Mouse (Mus musculus): ENCODE data around the gene Pbld1. TPM values are rescaled to one million over a fixed set of nuclear protein-coding genes. Genes with fewer than 3 reads are reported as not detected.
A peak's percentile ranks its signal among the peaks of the same experiment; 100 is the strongest.

Pbld1 gene
- total and polyA plus RNA-seq, 2 experiments from 2014 or later: 0.70 TPM; not detected in 1

GRCm38 (mm10) chr10:63099521-63099920 lies 39.6 kb downstream of the Pbld1 start, which contains the start of gene Atoh7:
Gene Atoh7, plus strand, starts transcription at chr10:63099651.
- Histone ChIP-seq H3K4me1 (ENCODE audit: control insufficient read depth, insufficient read depth) (no peaks in the 10 kb centered on the region; the same call in 1 of the 2 replicates), H3K9ac (replicated peaks; ENCODE audit: low read depth, low read length) (peak within 1 kb of the TSS; percentile 54), H3K4me2 (ENCODE audit: low read depth, low read length) (peak within 1 kb of the TSS; percentile 70), H3K4me3 (ENCODE audit: low read depth, low read length) (peak within 1 kb of the TSS; percentile 46), H3K27ac (ENCODE audit: low read depth) (no peak within 1 kb of the TSS), H3K36me3 (replicated peaks; ENCODE audit: control insufficient read depth, insufficient read depth, low read length) (no peaks in the 10 kb centered on the region), H3K9me3 (replicated peaks; ENCODE audit: control insufficient read depth, low read length) (no peaks in the 10 kb centered on the region), H3K27me3 (ENCODE audit: control insufficient read depth, insufficient read depth, low read length) (peaks cover 36% of the 10 kb centered on the region)
- no peak for DNase-seq (ENCODE audit: low spot score)
- TF ChIP-seq CTCF (IDR thresholded peaks at IDR 0.05; ENCODE audit: low read depth) (no peak), EP300 (IDR thresholded peaks at IDR 0.05; ENCODE audit: low read depth) (no peak)
- WGBS: 12% methylated on average over 16 of the region's 16 CpGs
- ATAC-seq (ENCODE audit: insufficient read depth, low read depth): no peak

- no peak for TF ChIP-seq CTCF (IDR thresholded peaks at IDR 0.05; ENCODE audit: low read depth)
- Histone ChIP-seq H3K4me1 (ENCODE audit: control insufficient read depth, insufficient read depth) (no peaks in the 10 kb centered on the region; the same call in 1 of the 2 replicates), H3K9me3 (replicated peaks; ENCODE audit: control insufficient read depth, low read length) (no peaks in the 10 kb centered on the region), H3K27ac (ENCODE audit: low read depth) (no peak overlapping the region), H3K4me3 (ENCODE audit: low read depth, low read length) (peak overlapping the region; percentile 46), H3K36me3 (replicated peaks; ENCODE audit: control insufficient read depth, insufficient read depth, low read length) (no peaks in the 10 kb centered on the region), H3K27me3 (ENCODE audit: control insufficient read depth, insufficient read depth, low read length) (peaks cover 36% of the 10 kb centered on the region), H3K9ac (replicated peaks; ENCODE audit: low read depth, low read length) (peak overlapping the region; percentile 54), H3K4me2 (ENCODE audit: low read depth, low read length) (peak overlapping the region; percentile 70)
- peak; percentile 26 for DNase-seq (ENCODE audit: low spot score)
- WGBS: under 1% methylated on average over 62 of the region's 62 CpGs
- peak; percentile 83 for ATAC-seq (ENCODE audit: insufficient read depth, low read depth)
Observed at GRCm38 (mm10) chr10:63099941-63100562, 40.1 kb downstream of the Pbld1 start.

- TF ChIP-seq CTCF (IDR thresholded peaks at IDR 0.05; ENCODE audit: low read depth) (no peak), EP300 (IDR thresholded peaks at IDR 0.05; ENCODE audit: low read depth) (no peak)
- H3K27me3 ChIP-seq (ENCODE audit: control insufficient read depth, insufficient read depth, low read length): peaks cover 36% of the 10 kb centered on the region
- no peaks in the 10 kb centered on the region for H3K9me3 ChIP-seq (replicated peaks; ENCODE audit: control insufficient read depth, low read length)
- H3K4me3 ChIP-seq (ENCODE audit: low read depth, low read length): peak overlapping the region; percentile 46
- H3K9ac ChIP-seq (replicated peaks; ENCODE audit: low read depth, low read length): peak overlapping the region; percentile 54
- WGBS: 23% methylated on average over 9 of the region's 9 CpGs
- no peak overlapping the region for H3K27ac ChIP-seq (ENCODE audit: low read depth)
- H3K4me1 ChIP-seq (ENCODE audit: control insufficient read depth, insufficient read depth): no peaks in the 10 kb centered on the region; the same call in 1 of the 2 replicates
- DNase-seq (ENCODE audit: low spot score) (no peak), ATAC-seq (ENCODE audit: insufficient read depth, low read depth) (no peak)
- peak overlapping the region; percentile 70 for H3K4me2 ChIP-seq (ENCODE audit: low read depth, low read length)
- H3K36me3 ChIP-seq (replicated peaks; ENCODE audit: control insufficient read depth, insufficient read depth, low read length): no peaks in the 10 kb centered on the region
Observed at GRCm38 (mm10) chr10:63100657-63101056, 40.7 kb downstream of the Pbld1 start.

- no peak overlapping the region for H3K4me3 ChIP-seq (ENCODE audit: low read depth, low read length)
- peaks cover 19% of the 10 kb centered on the region for H3K36me3 ChIP-seq (replicated peaks; ENCODE audit: control insufficient read depth, insufficient read depth, low read length)
- DNase-seq (ENCODE audit: low spot score): no peak
- H3K4me2 ChIP-seq (ENCODE audit: low read depth, low read length): no peak overlapping the region
- ATAC-seq (ENCODE audit: insufficient read depth, low read depth): no peak; the same call in 1 of the 2 replicates
- H3K27me3 ChIP-seq (ENCODE audit: control insufficient read depth, insufficient read depth, low read length): no peaks in the 10 kb centered on the region
- no peak overlapping the region for H3K9ac ChIP-seq (replicated peaks; ENCODE audit: low read depth, low read length)
- WGBS: 45% methylated on average over 5 of the region's 5 CpGs
- no peaks in the 10 kb centered on the region for H3K9me3 ChIP-seq (replicated peaks; ENCODE audit: control insufficient read depth, low read length)
- H3K27ac ChIP-seq (ENCODE audit: low read depth): no peak overlapping the region
- TF ChIP-seq EP300 (IDR thresholded peaks at IDR 0.05; ENCODE audit: low read depth): no peak
- peak; percentile 23; the same call in 1 of the 2 replicates for TF ChIP-seq CTCF (IDR thresholded peaks at IDR 0.05; ENCODE audit: low read depth)
- no peaks in the 10 kb centered on the region for H3K4me1 ChIP-seq (ENCODE audit: control insufficient read depth, insufficient read depth)
Observed at GRCm38 (mm10) chr10:63113027-63113604, 53.2 kb downstream of the Pbld1 start.

- no peak for DNase-seq (ENCODE audit: low spot score)
- Histone ChIP-seq H3K27ac (ENCODE audit: low read depth) (no peak overlapping the region), H3K4me3 (ENCODE audit: low read depth, low read length) (no peak overlapping the region), H3K9ac (replicated peaks; ENCODE audit: low read depth, low read length) (no peak overlapping the region), H3K9me3 (replicated peaks; ENCODE audit: control insufficient read depth, low read length) (no peaks in the 10 kb centered on the region), H3K36me3 (replicated peaks; ENCODE audit: control insufficient read depth, insufficient read depth, low read length) (peaks cover 26% of the 10 kb centered on the region), H3K4me1 (ENCODE audit: control insufficient read depth, insufficient read depth) (no peaks in the 10 kb centered on the region), H3K4me2 (ENCODE audit: low read depth, low read length) (no peak overlapping the region), H3K27me3 (ENCODE audit: control insufficient read depth, insufficient read depth, low read length) (no peaks in the 10 kb centered on the region)
- WGBS: 88% methylated on average over 6 of the region's 6 CpGs
- no peak for TF ChIP-seq CTCF (IDR thresholded peaks at IDR 0.05; ENCODE audit: low read depth)
- TF ChIP-seq EP300 (IDR thresholded peaks at IDR 0.05; ENCODE audit: low read depth): no peak
- ATAC-seq (ENCODE audit: insufficient read depth, low read depth): no peak
Observed at GRCm38 (mm10) chr10:63113716-63114360, 53.9 kb downstream of the Pbld1 start.

Measured in heart, postnatal 0 days (tissue).